Mouse (Mus musculus) layer of hippocampus, adult 8-10 months (tissue): Measurements from ENCODE around the gene Spata6. TPM values are rescaled to one million over a fixed set of nuclear protein-coding genes. Genes with fewer than 3 reads are reported as not detected.

ENCODE experiments used
- DNase-seq, 2 experiments: peaks; one replicate each; pipeline ENCODE4 v3.0.0; 2022; ENCODE audit warnings: low spot score in 2 of 2
- total RNA-seq, 4 experiments: library from RNA; stranded (reverse); gene quantifications; 2 replicates each; pipeline ENCODE4 v1.2.4; 2022

Spata6 gene
- 1 to 10 TPM; 3.1 to 9.5 (median 4.9) TPM for total RNA-seq

- DNase-seq = peak; percentile 35 to 51
Measured at GRCm38 (mm10) chr4:111719776-111720661, at the start of gene Spata6. TSS of gene Spata6 (plus strand) at chr4:111719984.

DNA sequence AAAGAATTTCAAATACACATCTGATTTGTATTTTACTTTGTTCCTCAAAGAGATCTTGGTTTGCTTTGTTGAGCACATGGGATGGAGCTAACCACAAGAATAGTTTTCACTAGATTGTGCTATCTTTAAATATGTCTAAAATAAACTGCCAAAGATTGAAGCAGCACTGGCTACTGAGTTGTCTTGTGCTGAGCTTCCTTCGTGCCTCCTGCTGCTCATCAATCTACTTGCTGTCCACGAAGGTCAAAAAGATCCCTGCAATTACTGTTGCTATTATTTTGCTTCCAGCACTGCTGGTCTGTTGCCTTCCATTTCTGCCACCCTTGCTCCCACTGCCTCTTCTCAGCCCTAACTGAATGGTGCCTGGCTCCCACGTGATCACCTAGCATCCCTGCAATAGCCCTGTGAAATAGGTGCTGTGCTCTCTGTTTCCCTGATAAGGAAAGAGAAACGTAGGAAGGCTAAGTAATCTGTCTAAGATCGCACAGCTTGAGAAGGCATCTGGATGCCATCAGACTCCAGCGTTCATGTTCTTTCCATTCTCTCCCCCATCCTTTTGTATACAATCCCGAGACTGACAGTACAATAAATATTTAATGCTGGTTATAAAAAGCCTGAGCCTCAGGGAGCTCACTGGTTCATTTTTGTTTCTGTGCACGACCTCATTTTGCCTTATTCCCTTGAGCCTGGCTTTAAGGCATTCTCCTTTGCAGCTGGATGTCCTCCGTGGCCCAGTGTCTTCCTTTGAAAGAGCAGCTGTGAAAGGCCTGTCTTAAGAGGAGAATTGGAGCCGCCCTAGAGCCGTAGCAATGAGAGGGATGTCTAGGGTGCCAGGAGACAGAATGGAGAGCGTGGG, 49.0 kb upstream of the Spata6 start:
- no peak for DNase-seq

DNA sequence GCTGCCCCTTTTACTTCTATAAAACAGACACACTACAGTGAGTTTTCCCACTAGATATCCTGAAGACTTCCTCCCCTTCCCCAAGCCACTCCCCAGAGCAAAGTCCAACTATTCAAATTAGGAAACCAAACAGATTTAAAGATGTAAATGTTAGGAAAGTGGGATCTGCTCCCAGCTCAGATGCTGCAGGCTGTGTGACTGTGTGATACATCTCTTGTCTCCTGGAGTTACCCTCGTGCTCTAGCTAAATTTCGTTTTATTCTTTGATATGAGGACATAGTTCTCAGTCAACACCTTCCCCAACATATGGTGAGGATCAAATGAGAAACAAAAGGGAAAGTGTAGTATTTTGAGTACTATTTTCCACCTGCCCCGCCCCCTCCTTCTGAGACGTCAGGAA, 48.3 kb upstream of the Spata6 start:
- DNase-seq = no peak

- DNase-seq = no peak
Measured at GRCm38 (mm10) chr4:111673904-111674303, 45.9 kb upstream of the Spata6 start.

DNA sequence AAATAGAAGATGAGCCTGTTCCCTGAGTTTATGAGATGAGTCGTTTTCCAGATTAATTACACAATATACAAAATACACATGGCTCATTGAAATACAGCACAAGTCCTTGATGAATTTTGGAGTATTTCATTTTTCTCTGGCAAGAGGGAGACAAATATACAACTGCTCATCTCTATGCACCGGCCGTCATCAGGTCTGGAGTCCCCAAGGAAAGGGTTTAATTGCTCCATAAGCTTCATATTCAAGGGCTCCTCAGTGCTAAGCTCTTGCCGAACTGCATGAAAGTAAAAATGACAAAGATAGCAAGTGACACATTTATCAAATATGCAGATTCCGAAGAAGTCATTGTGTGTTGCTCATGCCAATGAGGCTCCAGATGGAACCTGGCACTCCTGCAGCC, 37.9 kb upstream of the Spata6 start:
- DNase-seq = no peak

GRCm38 (mm10) chr4:111682793-111683192, 37.0 kb upstream of the Spata6 start:
- DNase-seq = no peak

DNA sequence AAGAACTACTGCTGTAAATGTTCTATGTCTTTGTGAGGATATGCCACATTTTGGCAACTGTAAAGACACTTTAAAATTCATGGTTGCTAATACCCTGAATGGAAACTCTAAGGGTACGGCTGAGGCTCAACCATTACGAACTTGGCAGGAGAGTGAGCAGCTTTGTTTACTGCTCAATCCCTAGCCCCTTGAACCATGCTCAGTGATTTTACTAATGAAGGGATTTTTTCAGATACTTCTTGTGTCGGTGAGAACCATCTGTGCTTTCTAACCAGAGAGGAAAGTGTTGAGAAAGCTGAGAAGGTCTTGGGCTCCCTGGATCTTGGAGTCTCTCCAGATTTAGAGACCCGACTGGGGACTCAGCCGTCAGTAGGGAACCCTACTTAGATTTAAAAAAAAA, 35.9 kb upstream of the Spata6 start:
- no peak for DNase-seq

GRCm38 (mm10) chr4:111685951-111686350, 33.8 kb upstream of the Spata6 start:
- no peak for DNase-seq

DNA sequence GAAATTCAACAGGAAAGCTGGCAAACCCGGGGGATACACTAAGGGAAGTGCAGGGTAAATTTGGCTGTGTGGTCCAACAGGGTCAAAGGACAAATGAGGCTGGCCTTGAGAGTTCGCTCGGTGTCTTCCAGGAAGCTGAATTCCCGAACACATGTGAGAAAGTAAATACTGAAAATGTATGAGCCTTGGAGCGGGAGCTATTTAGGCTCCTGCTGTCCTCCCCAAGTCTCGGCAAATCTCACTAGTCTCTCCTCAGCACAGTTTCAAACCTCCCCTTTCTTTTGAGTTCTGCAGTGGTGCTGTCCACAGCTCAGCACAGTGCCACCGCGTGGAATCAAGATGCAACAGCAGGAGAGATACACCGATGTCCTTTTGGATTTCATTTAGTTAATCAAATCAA, 32.8 kb upstream of the Spata6 start:
- DNase-seq = peak in 1 of 2 experiments; percentile 27

DNA sequence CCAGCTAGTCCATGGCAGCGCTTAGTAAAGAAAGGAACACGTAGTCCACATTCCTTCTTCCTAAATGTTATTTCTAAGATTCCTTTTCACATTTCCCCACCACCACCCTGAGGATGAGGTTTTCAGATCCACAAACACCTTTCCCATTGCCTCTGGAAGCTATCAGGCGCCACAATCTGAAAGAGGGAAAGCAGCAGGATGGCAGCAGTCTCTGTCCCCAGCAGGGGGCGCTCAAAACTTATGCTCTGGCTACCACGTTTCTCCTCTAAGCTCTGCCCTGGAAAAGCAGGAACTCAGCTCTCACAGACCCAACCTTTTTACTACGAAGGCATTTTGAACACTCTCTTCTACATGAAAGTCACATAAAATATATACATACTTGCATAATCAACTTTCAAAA, 32.2 kb upstream of the Spata6 start:
- DNase-seq = peak in 1 of 2 experiments; percentile 83

GRCm38 (mm10) chr4:111691057-111691543, 28.7 kb upstream of the Spata6 start:
- DNase-seq = no peak

GRCm38 (mm10) chr4:111701381-111701780, 18.4 kb upstream of the Spata6 start:
- no peak for DNase-seq

DNA sequence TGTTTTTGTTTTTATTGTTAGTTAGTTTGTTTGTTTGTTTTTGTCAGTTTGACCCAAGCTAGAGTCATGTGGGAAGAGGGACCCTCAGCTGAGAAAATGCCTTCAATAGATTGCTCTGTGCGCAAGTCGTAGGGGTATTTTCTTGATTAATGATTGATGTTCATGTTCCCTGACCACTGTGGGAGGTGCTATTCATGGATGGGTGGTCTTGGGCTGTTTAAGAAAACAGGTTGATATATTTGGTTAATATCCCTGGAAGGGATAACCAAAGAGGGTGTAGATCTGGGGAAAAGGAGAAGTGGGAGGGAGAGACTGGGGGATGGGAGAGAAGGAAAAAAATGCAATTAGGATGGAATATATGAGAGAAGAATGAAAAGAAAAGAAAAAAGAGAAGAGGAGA, 15.7 kb upstream of the Spata6 start:
- DNase-seq = no peak

- no peak for DNase-seq
Measured at GRCm38 (mm10) chr4:111704975-111705374, 14.8 kb upstream of the Spata6 start.

DNA sequence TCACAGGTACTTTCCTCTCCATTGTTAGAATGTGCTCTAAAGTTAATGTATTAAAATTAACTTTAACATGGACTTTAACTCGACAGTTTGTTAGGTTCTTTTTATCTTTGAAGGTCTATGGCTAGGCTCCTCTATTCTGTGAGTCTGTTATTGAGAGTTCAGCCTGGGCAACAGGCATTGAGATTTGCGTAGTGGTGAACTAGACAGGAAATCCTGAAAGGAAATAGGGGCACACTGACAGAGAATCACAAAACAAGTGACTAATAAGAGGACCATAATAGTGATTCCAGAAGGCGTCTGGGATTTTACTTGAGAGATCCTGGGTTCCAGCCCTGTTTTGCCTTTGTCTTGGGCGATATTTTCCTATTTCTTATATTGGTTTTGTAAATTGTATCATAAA, 488 bp upstream of the Spata6 start:
- DNase-seq = no peak

DNA sequence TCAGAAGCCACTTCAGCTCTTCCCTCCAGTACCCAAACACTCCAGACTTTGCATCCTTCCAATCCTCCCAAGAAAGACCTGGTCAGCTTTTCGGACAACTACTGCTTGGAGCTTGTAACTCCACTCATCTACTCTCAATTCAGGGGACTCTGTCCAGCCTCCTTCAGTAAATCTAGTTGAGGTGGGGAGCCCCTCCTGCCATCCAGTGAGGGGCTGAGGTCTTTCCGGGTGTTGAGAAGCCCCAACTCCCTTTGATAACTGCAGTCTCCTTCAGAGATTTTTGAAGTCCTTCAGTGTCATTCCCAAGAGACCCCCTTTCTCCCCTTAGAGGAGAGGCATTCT, 849 bp downstream of the Spata6 start:
- no peak for DNase-seq

GRCm38 (mm10) chr4:111721121-111721840, 1.5 kb downstream of the Spata6 start:
- no peak for DNase-seq

DNA sequence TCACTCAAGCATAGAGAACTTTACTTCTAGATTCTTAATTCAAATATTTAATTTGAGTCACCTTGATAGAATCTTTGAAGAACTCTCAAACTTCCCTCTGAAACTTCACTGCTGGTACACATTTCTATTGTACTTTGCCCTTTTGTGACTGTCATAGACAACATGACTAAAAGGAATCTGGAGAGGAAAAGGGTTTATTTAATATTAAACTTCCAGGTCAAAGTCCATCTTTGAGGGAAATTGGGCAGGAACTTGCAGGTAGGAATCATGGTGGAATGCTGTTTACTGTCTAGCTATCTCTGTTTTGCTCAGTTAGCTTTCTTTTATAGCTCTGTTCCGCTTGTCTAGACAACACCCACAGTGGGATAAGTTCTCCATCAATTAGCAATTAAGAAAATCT, 17.8 kb downstream of the Spata6 start:
- no peak for DNase-seq

GRCm38 (mm10) chr4:111780533-111780932, 60.7 kb downstream of the Spata6 start:
- no peak for DNase-seq

GRCm38 (mm10) chr4:111799892-111800291, 80.1 kb downstream of the Spata6 start:
- DNase-seq = no peak

GRCm38 (mm10) chr4:111803164-111803563, 83.4 kb downstream of the Spata6 start:
- DNase-seq = no peak

DNA sequence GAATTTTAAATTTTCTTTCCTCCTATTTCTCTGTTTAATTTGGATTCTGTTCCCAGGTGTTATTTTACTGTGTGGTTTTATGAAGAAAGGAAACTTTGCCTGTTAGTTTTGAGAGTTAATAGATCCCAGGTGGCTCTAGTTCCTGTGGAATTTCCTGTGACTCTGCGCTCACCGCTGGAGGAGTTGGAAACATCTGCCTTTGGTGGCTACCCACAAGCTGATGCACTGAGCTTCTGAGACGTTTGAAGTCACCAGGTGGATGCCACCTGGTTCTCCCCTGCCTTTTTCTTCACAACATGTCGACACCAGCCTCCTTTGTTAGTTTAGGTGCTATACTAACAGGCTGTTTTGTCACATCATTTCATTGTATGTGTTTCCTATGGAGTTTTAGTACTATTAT, 97.7 kb downstream of the Spata6 start:
- DNase-seq = no peak
